Mouse (Mus musculus) heart, adult 2 months (tissue): ENCODE measurements around the gene C2cd4b.

Experiments used
- CTCF ChIP-seq: fragments of 200-600 bp; IDR thresholded peaks from 2 replicates; pipeline ENCODE4 v1.8.1; 2022; ENCODE audit warnings: antibody characterized with exemption, mild to moderate bottlenecking, moderate library complexity
- EP300 ChIP-seq: fragments of 200-500 bp; IDR thresholded peaks from 2 replicates; pipeline ENCODE4 v1.6.1; 2011; ENCODE audit warnings: low read depth, low read length, control low read depth; ENCODE audit not compliant: insufficient read depth
- POLR2A ChIP-seq: fragments of 200-500 bp; IDR thresholded peaks from 2 replicates; pipeline ENCODE4 v1.6.1; 2011; ENCODE audit warnings: mild to moderate bottlenecking, low read depth, low read length, control low read depth; ENCODE audit not compliant: insufficient read depth

GRCm38 (mm10) chr9:67794668-67795067 is 35.4 kb downstream of the C2cd4b start:
- no peak for TF ChIP-seq CTCF
- TF ChIP-seq POLR2A: no peak
- no peak for TF ChIP-seq EP300
